Mouse (Mus musculus) heart, postnatal 0 days (tissue): ENCODE data around the gene Acsl5.

Experiments
- CTCF ChIP-seq: IDR thresholded peaks from 2 replicates; pipeline ENCODE4 v1.5.1; 2016; ENCODE audit warnings: antibody characterized with exemption, control low read depth, low read depth
- EP300 ChIP-seq: IDR thresholded peaks from 2 replicates; pipeline ENCODE4 v1.6.1; 2016; ENCODE audit warnings: antibody characterized with exemption, low read depth

DNA sequence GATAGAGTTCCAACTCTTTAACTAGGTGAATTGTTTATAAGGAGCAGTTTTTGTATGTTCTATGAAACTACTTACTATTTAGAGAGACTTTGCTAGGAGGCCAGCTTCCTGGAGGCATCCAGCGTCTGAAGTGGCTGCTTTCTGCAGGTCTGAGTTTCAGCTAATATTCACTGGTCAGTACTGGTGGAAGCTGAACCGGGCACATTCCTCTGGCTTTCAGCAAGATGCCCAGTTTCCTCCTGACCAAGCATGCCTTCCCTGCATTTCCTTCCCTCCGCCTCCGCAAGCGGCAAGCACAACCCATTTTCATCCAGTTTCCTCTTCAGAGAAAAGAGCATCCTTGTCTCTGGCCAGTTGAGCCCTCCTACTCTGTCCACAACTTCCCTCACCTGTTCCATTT is 17.3 kb downstream of the Acsl5 start:
- TF ChIP-seq CTCF (no peak), EP300 (no peak)
